Mouse (Mus musculus) neural tube, postnatal 0 days (tissue): Measurements from ENCODE around the gene Gpr162. TPM values are rescaled to one million over a fixed set of nuclear protein-coding genes. Genes with fewer than 3 reads are reported as not detected.

Experiments used
- polyA plus RNA-seq: library from polyadenylated mRNA; unstranded; fragments of >200 nt; fragmentation: Nextera tagmentation; extraction: Ambion mirVana; gene quantifications from 2 replicates; pipeline ENCODE4 v1.2.1, GENCODE M21; 2015

Gene Gpr162
- 35.3 and 42.6 TPM in 2 replicates for polyA plus RNA-seq

GRCm38 (mm10) chr6:124863658-124864298, at the start of gene Gpr162:
TSS of gene Gpr162 (minus strand) at chr6:124863983.

GRCm38 (mm10) chr6:124911533-124912218, 47.9 kb upstream of the Gpr162 start, which contains the start of gene Lag3:
TSS of gene Lag3 (minus strand) at chr6:124911705.

GRCm38 (mm10) chr6:124887986-124888385, 24.2 kb upstream of the Gpr162 start, which contains the start of gene Cd4:
TSS of gene Cd4 (minus strand) at chr6:124888221.

GRCm38 (mm10) chr6:124856916-124857839, 6.6 kb downstream of the Gpr162 start, which contains the start of gene P3h3:
TSS of gene P3h3 (minus strand) at chr6:124857752.

GRCm38 (mm10) chr6:124840241-124841167, 23.3 kb downstream of the Gpr162 start, which contains the start of gene Gnb3:
TSS of gene Gnb3 (minus strand) at chr6:124840275.

GRCm38 (mm10) chr6:124828868-124829798, 34.6 kb downstream of the Gpr162 start, which contains the start of the genes Usp5 and Cdca3:
TSS of gene Usp5 (minus strand) at chr6:124829484.
TSS of gene Cdca3 (plus strand) at chr6:124829547.

GRCm38 (mm10) chr6:124813933-124814332, 49.9 kb downstream of the Gpr162 start, which contains the start of gene Tpi1:
TSS of gene Tpi1 (minus strand) at chr6:124814296.

Other genes with a start within 250 kb of the Gpr162 start
- 0.12 and 0.20 TPM in 2 replicates for gene C1s2, start 227.9 kb downstream of the Gpr162 start, polyA plus RNA-seq
- 45.6 and 52.8 TPM in 2 replicates for gene Lpcat3, start 201.0 kb downstream of the Gpr162 start, polyA plus RNA-seq
- 88.4 and 88.9 TPM in 2 replicates for gene Emg1, start 151.8 kb downstream of the Gpr162 start, polyA plus RNA-seq
- 264 and 265 TPM in 2 replicates for gene Phb2, start 151.6 kb downstream of the Gpr162 start, polyA plus RNA-seq
- 5.6 and 6.0 TPM in 2 replicates for gene Ptpn6, start 125.3 kb downstream of the Gpr162 start, polyA plus RNA-seq
- gene Grcc10, start 122.6 kb downstream of the Gpr162 start, polyA plus RNA-seq, result 676 and 680 TPM in 2 replicates
- not detected in 2 replicates for gene Gm45234, start 108.0 kb downstream of the Gpr162 start, polyA plus RNA-seq
- gene Atn1, start 107.5 kb downstream of the Gpr162 start, polyA plus RNA-seq, result 26.7 and 29.5 TPM in 2 replicates
- 305 and 307 TPM in 2 replicates for gene Eno2, start 94.3 kb downstream of the Gpr162 start, polyA plus RNA-seq
- 2.4 and 3.0 TPM in 2 replicates for gene Lrrc23, start 84.3 kb downstream of the Gpr162 start, polyA plus RNA-seq
- gene Spsb2, start 55.3 kb downstream of the Gpr162 start, polyA plus RNA-seq, result 10.3 and 10.9 TPM in 2 replicates
- 467 and 484 TPM in 2 replicates for gene Tpi1, start 49.7 kb downstream of the Gpr162 start, polyA plus RNA-seq
- gene Usp5, start 34.5 kb downstream of the Gpr162 start, polyA plus RNA-seq, result 154 and 171 TPM in 2 replicates
- gene Cdca3, start 34.4 kb downstream of the Gpr162 start, polyA plus RNA-seq, result 18.2 and 21.2 TPM in 2 replicates
- gene Gnb3, start 23.7 kb downstream of the Gpr162 start, polyA plus RNA-seq, result 0.22 and 0.38 TPM in 2 replicates
- 16.8 and 19.6 TPM in 2 replicates for gene P3h3, start 6.2 kb downstream of the Gpr162 start, polyA plus RNA-seq
- 0.15 TPM in 1 of 2 replicates, not detected in the other for gene Cd4, start 24.2 kb upstream of the Gpr162 start, polyA plus RNA-seq
- gene Lag3, start 47.7 kb upstream of the Gpr162 start, polyA plus RNA-seq, result 3.1 and 5.2 TPM in 2 replicates
- 932 TPM in 2 replicates for gene Ptms, start 56.1 kb upstream of the Gpr162 start, polyA plus RNA-seq
- 685 and 704 TPM in 2 replicates for gene Mlf2, start 67.4 kb upstream of the Gpr162 start, polyA plus RNA-seq
- 111 and 114 TPM in 2 replicates for gene Cops7a, start 101.6 kb upstream of the Gpr162 start, polyA plus RNA-seq
- 80.9 and 95.2 TPM in 2 replicates for gene Pianp, start 132.7 kb upstream of the Gpr162 start, polyA plus RNA-seq
- 13.6 and 13.7 TPM in 2 replicates for gene Zfp384, start 145.2 kb upstream of the Gpr162 start, polyA plus RNA-seq
- 91.2 and 93.6 TPM in 2 replicates for gene Ing4, start 175.8 kb upstream of the Gpr162 start, polyA plus RNA-seq
- gene Acrbp, start 185.7 kb upstream of the Gpr162 start, polyA plus RNA-seq, result 18.7 and 19.3 TPM in 2 replicates
- gene Lpar5, start 203.9 kb upstream of the Gpr162 start, polyA plus RNA-seq, result 0.71 and 0.94 TPM in 2 replicates
- 90.4 and 92.6 TPM in 2 replicates for gene Chd4, start 232.0 kb upstream of the Gpr162 start, polyA plus RNA-seq